Mouse (Mus musculus) liver, adult 2 months (tissue): Measurements from ENCODE around the gene Fam240a. TPM values are rescaled to one million over a fixed set of nuclear protein-coding genes. Genes with fewer than 3 reads are reported as not detected.

Experiments used
- DNase-seq: peaks from one replicate; pipeline ENCODE4 v3.0.0-alpha.2; 2011; ENCODE audit warnings: low read depth, low spot score; ENCODE audit errors: extremely low read depth
- H3K27ac ChIP-seq: fragments of 200-500 bp; replicated peaks from 2 replicates; pipeline ENCODE4 v1.5.1; 2012; ENCODE audit warnings: low read depth, mild to moderate bottlenecking, control low read depth, inconsistent platforms, low read length; ENCODE audit not compliant: insufficient read depth
- H3K27me3 ChIP-seq: fragments of 200-500 bp; 2 replicates; pipeline ENCODE4 v1.6.1; 2012; ENCODE audit warnings: mild to moderate bottlenecking, moderate library complexity, low read length, inconsistent platforms; ENCODE audit not compliant: control insufficient read depth, insufficient read depth
- H3K36me3 ChIP-seq: fragments of 200-500 bp; 2 replicates; pipeline ENCODE4 v1.6.1; 2012; ENCODE audit warnings: low read length, inconsistent platforms; ENCODE audit not compliant: control insufficient read depth, insufficient read depth
- H3K4me1 ChIP-seq: fragments of 200-500 bp; 2 replicates; pipeline ENCODE4 v1.6.1; 2011; ENCODE audit warnings: low read length; ENCODE audit not compliant: control insufficient read depth, insufficient read depth
- H3K4me3 ChIP-seq: fragments of 200-500 bp; 2 replicates; pipeline ENCODE4 v1.5.1; 2011; ENCODE audit warnings: low read depth, mild to moderate bottlenecking, control low read depth, low read length, moderate library complexity; ENCODE audit not compliant: insufficient read depth
- H3K79me2 ChIP-seq: fragments of 200-500 bp; 2 replicates; pipeline ENCODE4 v1.6.1; 2012; ENCODE audit warnings: inconsistent platforms, mild to moderate bottlenecking, low read length, moderate library complexity; ENCODE audit not compliant: control insufficient read depth, insufficient read depth
- H3K9ac ChIP-seq: fragments of 200-500 bp; 2 replicates; pipeline ENCODE4 v1.6.1; 2012; ENCODE audit warnings: low read depth, mild to moderate bottlenecking, control low read depth, inconsistent platforms, low read length
- CTCF ChIP-seq: fragments of 200-500 bp; IDR thresholded peaks from 2 replicates; pipeline ENCODE4 v1.5.1; 2011; ENCODE audit warnings: low read depth, low read length, control low read depth
- POLR2A ChIP-seq: fragments of 200-500 bp; IDR thresholded peaks from 2 replicates; pipeline ENCODE4 v1.6.1; 2011; ENCODE audit warnings: low read length, control low read depth; ENCODE audit not compliant: insufficient read depth; ENCODE audit errors: extremely low read depth
- WGBS: fragments of 180-500 bp; shearing (Covaris S2); methylation state at CpG from one replicate; pipeline ENCODE4 v1.1.7; 2018; 5-methylcytosine and 5-hydroxymethylcytosine counted together
- polyA plus RNA-seq: library from polyadenylated mRNA; depleted of rRNA; stranded (reverse); fragments of >200 nt; gene quantifications from 2 replicates; pipeline ENCODE4 v1.2.3, GENCODE M21; 2012
- total RNA-seq: library from RNA; depleted of rRNA; stranded (reverse); fragments of >200 nt; gene quantifications from 2 replicates; pipeline ENCODE4 v1.2.3, GENCODE M21; 2014

The Fam240a gene
- total and polyA plus RNA-seq, 2 experiments = not detected

DNA sequence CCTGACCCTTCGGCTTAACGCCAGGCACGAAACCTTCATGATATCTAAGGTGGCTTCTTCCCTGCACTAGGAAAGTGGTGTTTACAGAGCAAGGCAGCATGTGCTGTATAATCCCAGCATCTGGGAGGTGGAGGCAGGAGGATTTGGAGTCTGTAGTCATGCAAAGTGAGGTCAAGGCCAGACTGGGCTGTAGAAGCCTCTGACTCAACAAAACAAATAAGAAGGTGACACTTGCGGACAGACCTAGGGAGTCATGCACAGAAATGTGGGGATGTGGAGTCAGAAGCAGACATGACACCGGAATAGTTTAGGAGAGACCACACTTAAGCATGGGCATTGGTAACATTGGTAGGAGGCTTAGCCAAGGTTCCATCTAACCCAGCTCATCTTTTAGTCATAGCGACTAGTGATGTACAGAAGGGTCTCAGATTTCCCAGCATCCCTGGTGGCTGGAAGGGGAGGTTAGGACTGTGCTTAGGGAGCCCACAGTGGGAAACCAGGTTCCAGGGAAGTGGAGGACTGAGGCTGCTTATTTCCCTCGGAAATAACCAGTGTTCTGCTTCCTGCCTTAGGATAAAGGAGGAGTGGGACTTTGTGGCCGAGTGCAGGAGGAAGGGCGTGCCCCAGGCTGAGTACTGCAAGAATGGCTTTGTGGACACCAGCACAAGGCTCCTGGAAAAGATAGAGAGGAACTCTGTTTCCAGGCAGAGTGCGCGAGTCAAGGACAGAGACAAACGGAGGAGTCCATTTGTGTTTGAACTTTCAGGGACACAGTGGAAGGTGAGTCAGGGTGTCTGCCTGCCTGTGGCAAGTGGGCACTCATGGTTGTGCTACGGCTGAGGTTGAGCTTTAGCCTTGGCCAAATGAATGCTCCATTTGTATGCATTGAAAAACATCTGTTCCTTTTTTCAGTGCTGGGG lies 43.8 kb upstream of the Fam240a start:
- DNase-seq = no peak
- WGBS = 89% methylated on average over 13 of the region's 13 CpGs

DNA sequence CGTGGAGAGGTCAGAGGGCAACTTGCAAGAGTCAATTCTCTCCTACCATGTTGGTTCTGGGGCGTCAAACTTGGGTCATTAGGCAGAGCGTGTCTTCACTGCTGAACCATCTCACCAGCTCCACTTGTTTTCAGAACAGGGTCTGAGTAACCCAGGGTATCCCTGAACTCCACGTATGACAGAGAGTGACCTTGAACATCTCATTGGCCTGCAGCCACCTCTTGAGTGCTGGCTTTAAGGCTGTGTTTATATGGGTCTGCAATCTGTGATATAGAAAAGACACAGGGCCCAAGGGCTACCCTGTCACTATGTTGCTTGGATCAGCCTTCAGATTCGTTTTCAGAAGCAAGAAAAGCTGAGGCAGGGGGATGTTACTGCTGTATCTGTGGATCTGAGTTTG lies 43.0 kb upstream of the Fam240a start:
- 76% methylated on average over 5 of the region's 5 CpGs for WGBS
- H3K9ac ChIP-seq = no peak overlapping the region
- H3K4me1 ChIP-seq = no peaks in the 10 kb centered on the region
- H3K4me3 ChIP-seq = no peak overlapping the region
- no peaks in the 10 kb centered on the region for H3K36me3 ChIP-seq
- TF ChIP-seq POLR2A = no peak
- H3K27ac ChIP-seq = no peak overlapping the region
- H3K79me2 ChIP-seq = no peaks in the 10 kb centered on the region
- no peaks in the 10 kb centered on the region for H3K27me3 ChIP-seq
- DNase-seq = no peak

More for the DNA sequence above, 43.8 kb upstream of the Fam240a start:
- H3K36me3 ChIP-seq = no peaks in the 10 kb centered on the region
- TF ChIP-seq CTCF (no peak), POLR2A (no peak)
- H3K27ac ChIP-seq = no peak overlapping the region
- H3K4me1 ChIP-seq = no peaks in the 10 kb centered on the region
- no peaks in the 10 kb centered on the region for H3K27me3 ChIP-seq
- H3K4me3 ChIP-seq = no peak overlapping the region
- H3K9ac ChIP-seq = no peak overlapping the region
- H3K79me2 ChIP-seq = no peaks in the 10 kb centered on the region

DNA sequence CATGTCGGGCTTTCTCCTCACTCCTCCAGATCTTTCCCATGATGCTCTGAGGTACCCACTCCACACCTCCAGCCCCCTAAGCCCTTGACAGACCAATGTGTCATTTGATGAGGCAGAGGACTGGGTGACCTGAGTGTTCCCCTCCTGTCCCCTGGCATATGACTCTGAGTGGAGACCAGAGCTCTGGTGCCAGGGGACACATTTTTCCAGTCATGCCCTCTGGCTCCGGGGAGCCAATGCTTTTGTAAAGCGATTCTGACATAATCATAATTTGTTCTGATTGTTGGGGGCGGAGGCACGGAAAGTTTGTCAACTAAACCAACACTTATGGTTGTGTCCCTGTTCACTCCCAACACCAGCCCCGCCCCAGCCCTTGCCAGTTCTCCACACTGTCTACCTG lies 39.3 kb upstream of the Fam240a start:
- WGBS = 90% methylated on average over 6 of the region's 6 CpGs
- H3K36me3 ChIP-seq = no peaks in the 10 kb centered on the region
- H3K27me3 ChIP-seq = peaks cover 3% of the 10 kb centered on the region; the same call in 1 of the 2 replicates
- no peak for DNase-seq
- H3K79me2 ChIP-seq = no peaks in the 10 kb centered on the region
- H3K27ac ChIP-seq = no peak overlapping the region
- no peak overlapping the region for H3K9ac ChIP-seq
- H3K4me1 ChIP-seq = no peaks in the 10 kb centered on the region
- no peak for TF ChIP-seq POLR2A
- no peak for TF ChIP-seq CTCF
- no peak overlapping the region for H3K4me3 ChIP-seq

DNA sequence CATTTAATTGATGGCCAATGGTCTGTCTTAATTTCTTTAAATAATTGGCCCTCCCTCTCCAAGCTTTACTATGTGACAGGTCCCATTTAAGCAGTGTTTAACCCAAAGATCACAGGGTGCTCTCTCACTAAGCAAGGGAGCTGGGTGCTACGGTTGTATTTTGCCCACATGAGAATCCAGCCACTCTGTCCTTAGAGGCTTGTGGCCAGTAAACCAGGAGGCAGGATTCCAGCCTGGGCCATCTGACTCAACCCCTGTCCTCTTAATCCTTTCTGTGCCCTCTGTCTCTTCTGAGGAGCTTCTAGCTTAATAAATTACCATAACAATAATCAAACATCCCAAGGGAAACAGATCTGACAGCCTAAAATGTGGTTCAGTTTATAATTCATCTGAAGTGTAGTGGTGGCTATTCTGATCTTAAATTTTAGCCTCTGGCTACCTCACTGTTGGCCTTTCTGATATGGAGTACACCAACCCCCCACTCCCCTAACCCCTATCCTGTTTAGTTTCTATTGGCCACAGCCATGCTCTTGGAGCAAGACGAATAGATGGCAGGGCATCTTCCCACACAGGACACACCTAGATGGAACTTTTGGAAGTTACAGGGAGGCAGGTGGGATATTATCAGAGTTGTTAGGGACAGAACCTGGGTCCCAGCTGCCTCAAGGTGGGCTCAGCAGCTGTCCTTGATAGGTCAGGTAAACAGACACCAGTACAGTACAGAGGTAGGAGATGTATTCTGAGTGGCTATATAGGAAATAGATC lies 38.2 kb upstream of the Fam240a start:
- H3K27ac ChIP-seq = no peak overlapping the region
- peaks cover 3% of the 10 kb centered on the region; the same call in 1 of the 2 replicates for H3K27me3 ChIP-seq
- WGBS = 86% methylated on average over 2 of the region's 2 CpGs
- H3K4me3 ChIP-seq = no peak overlapping the region
- H3K9ac ChIP-seq = no peak overlapping the region
- no peaks in the 10 kb centered on the region for H3K4me1 ChIP-seq
- H3K79me2 ChIP-seq = no peaks in the 10 kb centered on the region
- H3K36me3 ChIP-seq = no peaks in the 10 kb centered on the region
- no peak for TF ChIP-seq POLR2A
- TF ChIP-seq CTCF = no peak
- DNase-seq = no peak

DNA sequence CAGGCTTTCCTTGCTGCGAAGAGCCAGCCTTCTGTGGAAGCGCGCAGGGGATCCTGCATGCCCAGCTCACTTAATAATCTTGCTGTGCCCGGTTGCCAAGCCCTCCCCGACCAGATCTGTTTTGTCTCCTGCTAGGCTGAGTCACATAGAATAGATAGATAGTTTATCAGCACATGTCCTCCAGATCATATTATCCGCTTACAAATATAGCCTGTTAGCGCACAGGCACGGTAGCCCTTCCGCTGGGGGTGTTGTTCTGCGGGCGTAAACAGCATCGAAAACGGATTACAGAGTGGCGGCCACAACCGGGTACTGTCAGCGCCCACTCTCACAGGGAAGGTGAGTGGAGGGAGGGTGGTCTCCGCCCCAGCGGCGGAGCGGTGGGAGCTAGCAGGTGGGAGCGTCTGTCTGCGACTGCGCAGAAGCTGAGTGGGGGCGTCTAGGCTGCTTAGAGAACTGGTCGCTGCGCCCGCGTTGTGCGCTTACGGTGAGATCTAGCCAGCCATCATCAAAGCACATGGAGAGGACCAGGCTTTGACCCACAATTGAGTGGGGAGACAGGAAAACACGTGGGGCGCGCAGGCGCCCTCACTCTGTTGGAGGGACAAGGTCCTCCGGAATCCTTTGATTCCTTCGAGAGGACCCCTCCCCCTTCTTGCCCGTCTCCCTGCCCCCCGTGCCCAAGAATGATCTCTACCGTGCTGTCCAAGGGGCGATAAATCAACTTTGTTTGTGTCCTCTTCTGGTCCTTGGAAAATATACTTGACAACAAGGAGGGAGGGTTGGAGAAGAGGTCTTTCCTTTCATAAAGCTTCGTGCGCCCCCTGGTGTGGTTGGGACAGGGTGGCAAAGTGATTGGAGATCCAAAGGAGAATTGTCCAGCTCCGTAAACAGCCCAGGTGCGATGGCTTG lies 37.1 kb upstream of the Fam240a start:
- peak; percentile 14 for DNase-seq

More for the DNA sequence above, 37.1 kb upstream of the Fam240a start:
- Histone ChIP-seq H3K27ac (no peak overlapping the region), H3K9ac (peak overlapping the region; percentile 38), H3K79me2 (no peaks in the 10 kb centered on the region), H3K4me3 (peak overlapping the region; percentile 38; the same call in 1 of the 2 replicates), H3K27me3 (peaks cover 3% of the 10 kb centered on the region; the same call in 1 of the 2 replicates), H3K4me1 (no peaks in the 10 kb centered on the region), H3K36me3 (no peaks in the 10 kb centered on the region)
- peak; percentile 51 for TF ChIP-seq CTCF
- TF ChIP-seq POLR2A = no peak
- 4% methylated on average over 44 of the region's 44 CpGs for WGBS
